Mouse (Mus musculus): ENCODE measurements at regions not wholly inside any gene's neighbourhood (a gene's known extent, or its start where the extent isn't known, plus 50 kb on each side); places are given as distances from the start of the nearest gene placed in this dataset.
"Not testable (repeated sequence)": the region's sequence is repeated elsewhere in the genome, so short reads cannot be mapped to it uniquely, and the experiment has no call there.

GRCm38 (mm10) chr16:30690531-30690930, 91.0 kb downstream of the Fam43a start:
- Histone ChIP-seq H3K4me3 (no peak overlapping the region), H3K9me3 (no peaks in the 10 kb centered on the region), H3K9ac (no peak overlapping the region), H3K36me3 (no peaks in the 10 kb centered on the region), H3K27me3 (replicated peaks) (no peaks in the 10 kb centered on the region), H3K27ac (no peak overlapping the region), H3K4me2 (replicated peaks) (no peak overlapping the region), H3K4me1 (no peaks in the 10 kb centered on the region)
- 80% methylated on average over 4 of the region's 4 CpGs for WGBS
- no peak for ATAC-seq (ENCODE audit: low FRiP score, low read depth)

- Histone ChIP-seq H3K27me3 (replicated peaks) (no peaks in the 10 kb centered on the region), H3K4me1 (no peaks in the 10 kb centered on the region), H3K4me3 (no peak overlapping the region), H3K9me3 (no peaks in the 10 kb centered on the region), H3K4me2 (replicated peaks) (no peak overlapping the region), H3K9ac (no peak overlapping the region), H3K27ac (no peak overlapping the region), H3K36me3 (no peaks in the 10 kb centered on the region)
- no peak for ATAC-seq (ENCODE audit: low FRiP score, low read depth)
- WGBS = 86% methylated on average over 15 of the region's 15 CpGs
Measured at GRCm38 (mm10) chr16:30691964-30692363, 92.4 kb downstream of the Fam43a start.

- Histone ChIP-seq H3K36me3 (no peaks in the 10 kb centered on the region), H3K4me2 (replicated peaks) (no peak overlapping the region), H3K4me1 (no peaks in the 10 kb centered on the region), H3K9me3 (no peaks in the 10 kb centered on the region), H3K4me3 (no peak overlapping the region), H3K9ac (no peak overlapping the region), H3K27me3 (replicated peaks) (no peaks in the 10 kb centered on the region), H3K27ac (no peak overlapping the region)
- ATAC-seq (ENCODE audit: low FRiP score, low read depth) = no peak
- WGBS = 40% methylated on average over 5 of the region's 5 CpGs
Measured at GRCm38 (mm10) chr16:30692541-30693141, 93.1 kb downstream of the Fam43a start.

GRCm38 (mm10) chr16:30693206-30693605, 93.7 kb downstream of the Fam43a start:
- Histone ChIP-seq H3K9ac (no peak overlapping the region), H3K27ac (no peak overlapping the region), H3K36me3 (no peaks in the 10 kb centered on the region), H3K27me3 (replicated peaks) (no peaks in the 10 kb centered on the region), H3K4me1 (no peaks in the 10 kb centered on the region), H3K9me3 (no peaks in the 10 kb centered on the region), H3K4me3 (no peak overlapping the region), H3K4me2 (replicated peaks) (no peak overlapping the region)
- ATAC-seq (ENCODE audit: low FRiP score, low read depth) = no peak
- 87% methylated on average over 3 of the region's 3 CpGs for WGBS

GRCm38 (mm10) chr16:30693839-30694527, 94.5 kb downstream of the Fam43a start:
- WGBS = 90% methylated on average over 1 of the region's 1 CpGs
- Histone ChIP-seq H3K27ac (no peak overlapping the region), H3K9ac (no peak overlapping the region), H3K4me3 (no peak overlapping the region), H3K36me3 (no peaks in the 10 kb centered on the region), H3K27me3 (replicated peaks) (no peaks in the 10 kb centered on the region), H3K9me3 (no peaks in the 10 kb centered on the region), H3K4me1 (no peaks in the 10 kb centered on the region), H3K4me2 (replicated peaks) (no peak overlapping the region)
- no peak for ATAC-seq (ENCODE audit: low FRiP score, low read depth)

- no peaks in the 10 kb centered on the region for H3K27me3 ChIP-seq (replicated peaks)
- no peak overlapping the region for H3K4me3 ChIP-seq
- H3K4me2 ChIP-seq (replicated peaks) = no peak overlapping the region
- no peaks in the 10 kb centered on the region for H3K4me1 ChIP-seq
- no peak overlapping the region for H3K9ac ChIP-seq
- WGBS = 88% methylated on average over 8 of the region's 8 CpGs
- H3K27ac ChIP-seq = no peak overlapping the region
- no peaks in the 10 kb centered on the region for H3K36me3 ChIP-seq
- no peaks in the 10 kb centered on the region for H3K9me3 ChIP-seq
- no peak for ATAC-seq (ENCODE audit: low FRiP score, low read depth)
Measured at GRCm38 (mm10) chr16:30695691-30696090, 96.2 kb downstream of the Fam43a start.

- no peak overlapping the region for H3K4me2 ChIP-seq (replicated peaks)
- H3K4me1 ChIP-seq = no peaks in the 10 kb centered on the region
- no peak overlapping the region for H3K9ac ChIP-seq
- H3K27me3 ChIP-seq (replicated peaks) = no peaks in the 10 kb centered on the region
- H3K36me3 ChIP-seq = no peaks in the 10 kb centered on the region
- H3K9me3 ChIP-seq = no peaks in the 10 kb centered on the region
- no peak for ATAC-seq (ENCODE audit: low FRiP score, low read depth)
- H3K4me3 ChIP-seq = no peak overlapping the region
- WGBS = 90% methylated on average over 4 of the region's 4 CpGs
- H3K27ac ChIP-seq = no peak overlapping the region
Measured at GRCm38 (mm10) chr16:30697209-30697608, 97.7 kb downstream of the Fam43a start.

GRCm38 (mm10) chr16:30697806-30698205, 98.3 kb downstream of the Fam43a start:
- Histone ChIP-seq H3K27me3 (replicated peaks) (no peaks in the 10 kb centered on the region), H3K9ac (no peak overlapping the region), H3K36me3 (no peaks in the 10 kb centered on the region), H3K4me2 (replicated peaks) (no peak overlapping the region), H3K4me3 (no peak overlapping the region), H3K4me1 (no peaks in the 10 kb centered on the region), H3K9me3 (no peaks in the 10 kb centered on the region), H3K27ac (no peak overlapping the region)
- no peak for ATAC-seq (ENCODE audit: low FRiP score, low read depth)
- WGBS = 57% methylated on average over 2 of the region's 2 CpGs

GRCm38 (mm10) chr16:30703831-30704230, 104.3 kb downstream of the Fam43a start:
- Histone ChIP-seq H3K36me3 (no peaks in the 10 kb centered on the region), H3K4me2 (replicated peaks) (no peak overlapping the region), H3K9me3 (no peaks in the 10 kb centered on the region; the same call in 1 of the 2 replicates), H3K27ac (no peak overlapping the region), H3K4me1 (no peaks in the 10 kb centered on the region), H3K4me3 (no peak overlapping the region), H3K9ac (no peak overlapping the region), H3K27me3 (replicated peaks) (no peaks in the 10 kb centered on the region)
- ATAC-seq (ENCODE audit: low FRiP score, low read depth) = no peak
- WGBS = 94% methylated on average over 8 of the region's 8 CpGs

GRCm38 (mm10) chr16:30709501-30709900, 110.0 kb downstream of the Fam43a start:
- no peaks in the 10 kb centered on the region for H3K27me3 ChIP-seq (replicated peaks)
- H3K36me3 ChIP-seq = no peaks in the 10 kb centered on the region
- ATAC-seq (ENCODE audit: low FRiP score, low read depth) = no peak
- no peak overlapping the region for H3K4me2 ChIP-seq (replicated peaks)
- WGBS = 41% methylated on average over 15 of the region's 15 CpGs
- H3K4me1 ChIP-seq = no peaks in the 10 kb centered on the region
- H3K4me3 ChIP-seq = no peak overlapping the region
- no peak overlapping the region for H3K9ac ChIP-seq
- no peaks in the 10 kb centered on the region; the same call in 1 of the 2 replicates for H3K9me3 ChIP-seq
- no peak overlapping the region for H3K27ac ChIP-seq

GRCm38 (mm10) chr16:30709975-30710374, 110.5 kb downstream of the Fam43a start:
- no peaks in the 10 kb centered on the region; the same call in 1 of the 2 replicates for H3K9me3 ChIP-seq
- no peak for ATAC-seq (ENCODE audit: low FRiP score, low read depth)
- H3K27me3 ChIP-seq (replicated peaks) = no peaks in the 10 kb centered on the region
- no peak overlapping the region for H3K4me3 ChIP-seq
- no peak overlapping the region for H3K4me2 ChIP-seq (replicated peaks)
- no peaks in the 10 kb centered on the region for H3K36me3 ChIP-seq
- H3K9ac ChIP-seq = no peak overlapping the region
- no peak overlapping the region for H3K27ac ChIP-seq
- WGBS = 54% methylated on average over 2 of the region's 2 CpGs
- H3K4me1 ChIP-seq = no peaks in the 10 kb centered on the region

- no peak for ATAC-seq (ENCODE audit: low FRiP score, low read depth)
- no peaks in the 10 kb centered on the region for H3K4me1 ChIP-seq
- WGBS = 86% methylated on average over 6 of the region's 6 CpGs
- no peak overlapping the region for H3K9ac ChIP-seq
- H3K36me3 ChIP-seq = no peaks in the 10 kb centered on the region
- no peak overlapping the region for H3K4me2 ChIP-seq (replicated peaks)
- H3K9me3 ChIP-seq = no peaks in the 10 kb centered on the region; the same call in 1 of the 2 replicates
- no peak overlapping the region for H3K27ac ChIP-seq
- H3K4me3 ChIP-seq = no peak overlapping the region
- H3K27me3 ChIP-seq (replicated peaks) = no peaks in the 10 kb centered on the region
Measured at GRCm38 (mm10) chr16:30712570-30712969, 113.0 kb downstream of the Fam43a start.

GRCm38 (mm10) chr16:30717577-30717976, 118.1 kb downstream of the Fam43a start:
- H3K4me2 ChIP-seq (replicated peaks); H3K27ac ChIP-seq; H3K9me3 ChIP-seq; H3K4me1 ChIP-seq; H3K36me3 ChIP-seq; H3K9ac ChIP-seq; ATAC-seq (ENCODE audit: low FRiP score, low read depth); H3K27me3 ChIP-seq (replicated peaks); H3K4me3 ChIP-seq: not testable (repeated sequence)

Measured in neural tube, embryonic 12.5 days (tissue).